Mouse (Mus musculus): ENCODE results near the gene Tac2. TPM values are rescaled to one million over a fixed set of nuclear protein-coding genes. Genes with fewer than 3 reads are reported as not detected.
A peak's percentile ranks its signal among the peaks of the same experiment; 100 is the strongest.

Gene Tac2
- total and polyA plus RNA-seq, 3 experiments = 0.32 TPM; not detected in 2

- Histone ChIP-seq H3K9ac (ENCODE audit: control insufficient read depth, low read depth, low read length, poor library complexity, severe bottlenecking) (no peak overlapping the region), H3K9me3 (replicated peaks; ENCODE audit: insufficient read depth, low read length) (no peaks in the 10 kb centered on the region), H3K27ac (ENCODE audit: control insufficient read depth, low read depth, low read length) (no peak overlapping the region), H3K36me3 (ENCODE audit: control insufficient read depth in 1 of 2, insufficient read depth in 2 of 2, low read length in 2 of 2) (no peaks in the 10 kb centered on the region; a peak in 1 of 4 replicates), H3K4me1 (ENCODE audit: control insufficient read depth in 1 of 2, insufficient read depth in 2 of 2, low read length in 2 of 2) (no peaks in the 10 kb centered on the region), H3K27me3 (ENCODE audit: control insufficient read depth in 1 of 2, insufficient read depth in 2 of 2, low read length in 2 of 2) (no peaks in the 10 kb centered on the region), H3K79me2 (ENCODE audit: control insufficient read depth, insufficient read depth, low read length, poor library complexity) (peaks cover 4% of the 10 kb centered on the region; the same call in 1 of the 2 replicates), H3K4me3 (ENCODE audit: control insufficient read depth in 1 of 2, insufficient read depth in 1 of 2, low read depth in 2 of 2, low read length in 2 of 2) (no peak overlapping the region)
- no peak for DNase-seq (ENCODE audit: low read depth, low spot score)
- no peak for TF ChIP-seq MYC (IDR thresholded peaks at IDR 0.05; ENCODE audit: low read depth, low read length)
- TF ChIP-seq ELF1 (IDR thresholded peaks at IDR 0.05; ENCODE audit: low read depth, low read length) = no peak
- no peak for TF ChIP-seq MXI1 (IDR thresholded peaks at IDR 0.05; ENCODE audit: low read depth, low read length)
- TF ChIP-seq NELFE (IDR thresholded peaks at IDR 0.05; ENCODE audit: low read depth, low read length) = no peak
- no peak for TF ChIP-seq EP300 (IDR thresholded peaks at IDR 0.05; ENCODE audit: low read depth in 1 of 2, low read length in 2 of 2)
- TF ChIP-seq POLR2A (IDR thresholded peaks at IDR 0.05; ENCODE audit: control insufficient read depth in 1 of 2, insufficient read depth in 1 of 2, low read depth in 1 of 2, low read length in 2 of 2, poor library complexity in 1 of 2) = no peak
These were observed 41.4 kb upstream of the Tac2 start for GRCm38 (mm10) chr10:127682886-127683285.

- Histone ChIP-seq H3K27ac (ENCODE audit: control insufficient read depth, low read depth, low read length) (no peak overlapping the region), H3K36me3 (ENCODE audit: control insufficient read depth in 1 of 2, insufficient read depth in 2 of 2, low read length in 2 of 2) (no peaks in the 10 kb centered on the region; a peak in 2 of 4 replicates), H3K4me3 (ENCODE audit: control insufficient read depth in 1 of 2, insufficient read depth in 1 of 2, low read depth in 2 of 2, low read length in 2 of 2) (no peak overlapping the region), H3K9ac (ENCODE audit: control insufficient read depth, low read depth, low read length, poor library complexity, severe bottlenecking) (no peak overlapping the region), H3K27me3 (ENCODE audit: control insufficient read depth in 1 of 2, insufficient read depth in 2 of 2, low read length in 2 of 2) (no peaks in the 10 kb centered on the region), H3K79me2 (ENCODE audit: control insufficient read depth, insufficient read depth, low read length, poor library complexity) (no peaks in the 10 kb centered on the region), H3K9me3 (replicated peaks; ENCODE audit: insufficient read depth, low read length) (no peaks in the 10 kb centered on the region), H3K4me1 (ENCODE audit: control insufficient read depth in 1 of 2, insufficient read depth in 2 of 2, low read length in 2 of 2) (no peaks in the 10 kb centered on the region)
- DNase-seq (ENCODE audit: low read depth, low spot score) = peak; percentile 18
- TF ChIP-seq CTCF (IDR thresholded peaks at IDR 0.05 in 2 of 3, conservative IDR thresholded peaks at IDR 0.05 in 1 of 3; ENCODE audit: control insufficient read depth in 1 of 3, insufficient read depth in 1 of 3, low read depth in 2 of 3, low read length in 3 of 3, poor library complexity in 1 of 3, severe bottlenecking in 1 of 3) (peak; percentile 30 to 50 (median 35)), POLR2AphosphoS5 (IDR thresholded peaks at IDR 0.05; ENCODE audit: borderline replicate concordance, low read depth, low read length) (no peak)
These were observed 33.2 kb upstream of the Tac2 start for GRCm38 (mm10) chr10:127691053-127691452.

GRCm38 (mm10) chr10:127694636-127695035, 29.6 kb upstream of the Tac2 start:
- no peak overlapping the region for H3K9ac ChIP-seq (ENCODE audit: control insufficient read depth, low read depth, low read length, poor library complexity, severe bottlenecking)
- no peaks in the 10 kb centered on the region; a peak in 1 of 4 replicates for H3K36me3 ChIP-seq (ENCODE audit: control insufficient read depth in 1 of 2, insufficient read depth in 2 of 2, low read length in 2 of 2)
- no peaks in the 10 kb centered on the region for H3K79me2 ChIP-seq (ENCODE audit: control insufficient read depth, insufficient read depth, low read length, poor library complexity)
- no peaks in the 10 kb centered on the region for H3K4me1 ChIP-seq (ENCODE audit: control insufficient read depth in 1 of 2, insufficient read depth in 2 of 2, low read length in 2 of 2)
- H3K27me3 ChIP-seq (ENCODE audit: control insufficient read depth in 1 of 2, insufficient read depth in 2 of 2, low read length in 2 of 2) = no peaks in the 10 kb centered on the region
- peak; percentile 61 for DNase-seq (ENCODE audit: low read depth, low spot score)
- H3K9me3 ChIP-seq (replicated peaks; ENCODE audit: insufficient read depth, low read length) = no peaks in the 10 kb centered on the region
- H3K27ac ChIP-seq (ENCODE audit: control insufficient read depth, low read depth, low read length) = no peak overlapping the region
- peak; percentile 83 for TF ChIP-seq SMC3 (IDR thresholded peaks at IDR 0.05; ENCODE audit: low read depth, low read length)
- no peak for TF ChIP-seq MEF2A (IDR thresholded peaks at IDR 0.05; ENCODE audit: extremely low read depth, insufficient replicate concordance, low read depth, low read length, poor library complexity, severe bottlenecking)
- peak; percentile 90 for TF ChIP-seq ZNF384 (IDR thresholded peaks at IDR 0.05; ENCODE audit: low read depth, low read length)
- TF ChIP-seq MXI1 (IDR thresholded peaks at IDR 0.05; ENCODE audit: low read depth, low read length) = no peak
- TF ChIP-seq GATA1 (IDR thresholded peaks at IDR 0.05; ENCODE audit: low read depth, low read length) = 0 out of 2 replicates have a peak, but pooled peaks have one; percentile 21
- no peak for TF ChIP-seq CHD2 (IDR thresholded peaks at IDR 0.05; ENCODE audit: low read length)
- 0 out of 2 replicates have a peak, but pooled peaks have one; percentile 56 for TF ChIP-seq MYC (IDR thresholded peaks at IDR 0.05; ENCODE audit: low read depth, low read length)
- peak; percentile 64; the same call in 1 of the 2 replicates for TF ChIP-seq USF1 (IDR thresholded peaks at IDR 0.05; ENCODE audit: low read depth, low read length)
- TF ChIP-seq CTCF (IDR thresholded peaks at IDR 0.05 in 2 of 3, conservative IDR thresholded peaks at IDR 0.05 in 1 of 3; ENCODE audit: control insufficient read depth in 1 of 3, insufficient read depth in 1 of 3, low read depth in 2 of 3, low read length in 3 of 3, poor library complexity in 1 of 3, severe bottlenecking in 1 of 3) = peak; percentile 13 to 86 (median 71); a peak in 5 of 6 replicates
- TF ChIP-seq ZC3H11A (IDR thresholded peaks at IDR 0.05; ENCODE audit: low read depth, low read length) = peak; percentile 59
- peak; percentile 49 for TF ChIP-seq RAD21 (IDR thresholded peaks at IDR 0.05; ENCODE audit: low read depth, low read length)
- H3K4me3 ChIP-seq (ENCODE audit: control insufficient read depth in 1 of 2, insufficient read depth in 1 of 2, low read depth in 2 of 2, low read length in 2 of 2) = no peak overlapping the region
